Mouse (Mus musculus) spleen, postnatal 4 days (tissue): ENCODE results near the gene Epo.

Source experiments
- DNase-seq, 2 experiments: peaks; one replicate each; pipeline ENCODE4 v3.0.0; 2022; ENCODE audit warnings: low spot score in 2 of 2

Gene Epo

GRCm38 (mm10) chr5:137519691-137520550, 13.1 kb downstream of the Epo start:
- DNase-seq, result no peak

- DNase-seq, result peak in 1 of 2 experiments; percentile 75
These were observed 14.6 kb downstream of the Epo start, which contains the start of gene Gigyf1 for GRCm38 (mm10) chr5:137518436-137518835. Gigyf1 (plus strand) TSS chr5:137518548.

- no peak for DNase-seq
These were observed 18.2 kb downstream of the Epo start for GRCm38 (mm10) chr5:137514811-137515210.

- DNase-seq, result no peak
These were observed 18.9 kb downstream of the Epo start for GRCm38 (mm10) chr5:137513951-137514721.

GRCm38 (mm10) chr5:137512847-137513794, 19.9 kb downstream of the Epo start:
- no peak for DNase-seq

GRCm38 (mm10) chr5:137511706-137512105, 21.3 kb downstream of the Epo start:
- DNase-seq, result no peak

GRCm38 (mm10) chr5:137510573-137511390, 22.3 kb downstream of the Epo start:
- DNase-seq, result peak in 1 of 2 experiments; percentile 77

GRCm38 (mm10) chr5:137510014-137510501, 23.0 kb downstream of the Epo start:
- peak; percentile 67 to 87 for DNase-seq

- DNase-seq, result peak; percentile 52 to 74
These were observed 29.0 kb downstream of the Epo start for GRCm38 (mm10) chr5:137504041-137504440.

- DNase-seq, result peak; percentile 89 to 94
These were observed 30.4 kb downstream of the Epo start for GRCm38 (mm10) chr5:137502667-137503110.

- peak; percentile 100 for DNase-seq
These were observed 31.1 kb downstream of the Epo start, which contains the start of gene Pop7 for GRCm38 (mm10) chr5:137501709-137502666. Pop7 (minus strand) TSS chr5:137502518.

GRCm38 (mm10) chr5:137500186-137500585, 32.9 kb downstream of the Epo start:
- DNase-seq, result no peak

GRCm38 (mm10) chr5:137493831-137494230, 39.2 kb downstream of the Epo start:
- no peak for DNase-seq

GRCm38 (mm10) chr5:137491559-137491958, 41.5 kb downstream of the Epo start:
- no peak for DNase-seq

- no peak for DNase-seq
These were observed 45.4 kb downstream of the Epo start for GRCm38 (mm10) chr5:137487616-137488015.

GRCm38 (mm10) chr5:137485851-137486155, 47.2 kb downstream of the Epo start:
- DNase-seq, result no peak

- no peak for DNase-seq
These were observed 47.8 kb downstream of the Epo start for GRCm38 (mm10) chr5:137485071-137485850.

GRCm38 (mm10) chr5:137481897-137482296, 51.1 kb downstream of the Epo start:
- DNase-seq, result no peak
